Comparison of ENCODE assay signal across 8 mouse cellular contexts in genomic region chr7:55842504-55843152, GRCm38 (mm10). TPM values are rescaled to one million over a fixed set of nuclear protein-coding genes. Genes with fewer than 3 reads are reported as not detected.
A peak's percentile ranks its signal among the peaks of the same experiment; 100 is the strongest.
DNase-seq lines count a peak whose midpoint lies in the region; ATAC-seq and TF ChIP-seq lines count a peak whose summit lies in the region.

No protein-coding gene starts in this region.

- H3K4me3 ChIP-seq in embryonic facial prominence, embryonic 14.5 days (ENCODE audit: low read depth, low read length) = peak overlapping the region; percentile 95
- H3K4me3 ChIP-seq in intestine, postnatal 0 days (ENCODE audit: low read depth, low read length) = peak overlapping the region; percentile 83
- peak overlapping the region; percentile 85 for H3K4me3 ChIP-seq in midbrain, embryonic 11.5 days (ENCODE audit: low read depth, low read length)

- H3K9ac ChIP-seq in embryonic facial prominence, embryonic 14.5 days (ENCODE audit: low read depth, low read length) = peak overlapping the region; percentile 97
- H3K9ac ChIP-seq in intestine, postnatal 0 days (ENCODE audit: low read depth, low read length) = peak overlapping the region; percentile 98
- H3K9ac ChIP-seq in midbrain, embryonic 11.5 days (ENCODE audit: low read length) = peak overlapping the region; percentile 96

- H3K9me3 ChIP-seq in embryonic facial prominence, embryonic 14.5 days (ENCODE audit: control insufficient read depth, low read length) = no peaks in the 10 kb centered on the region
- no peaks in the 10 kb centered on the region for H3K9me3 ChIP-seq in intestine, postnatal 0 days (ENCODE audit: control insufficient read depth)
- no peaks in the 10 kb centered on the region for H3K9me3 ChIP-seq in midbrain, embryonic 11.5 days (ENCODE audit: control insufficient read depth, low read length)

- H3K27me3 ChIP-seq in embryonic facial prominence, embryonic 14.5 days (replicated peaks; ENCODE audit: control insufficient read depth, insufficient read depth, low read length) = no peaks in the 10 kb centered on the region
- no peaks in the 10 kb centered on the region for H3K27me3 ChIP-seq in intestine, postnatal 0 days (replicated peaks; ENCODE audit: control insufficient read depth, insufficient read depth, low read length)
- H3K27me3 ChIP-seq in midbrain, embryonic 11.5 days (ENCODE audit: control insufficient read depth, insufficient read depth, low read length) = no peaks in the 10 kb centered on the region

- peak overlapping the region; percentile 97 for H3K27ac ChIP-seq in embryonic facial prominence, embryonic 14.5 days (replicated peaks; ENCODE audit: low read depth, low read length)
- H3K27ac ChIP-seq in intestine, postnatal 0 days (ENCODE audit: low read depth, low read length) = peak overlapping the region; percentile 98
- H3K27ac ChIP-seq in midbrain, embryonic 11.5 days (ENCODE audit: low read depth, low read length) = peak overlapping the region; percentile 83

- H3K4me2 ChIP-seq in embryonic facial prominence, embryonic 14.5 days (ENCODE audit: low read depth, low read length) = peak overlapping the region; percentile 86
- H3K4me2 ChIP-seq in intestine, postnatal 0 days (replicated peaks; ENCODE audit: low read depth) = peak overlapping the region; percentile 75
- H3K4me2 ChIP-seq in midbrain, embryonic 11.5 days = peak overlapping the region; percentile 52

- peak; percentile 6 for DNase-seq in adrenal gland, postnatal 25 days
- DNase-seq in adrenal gland, adult 2 months = no peak
- peak; percentile 18 for DNase-seq in ovary, postnatal 14 days (ENCODE audit: low spot score)
- DNase-seq in ovary, postnatal 10 days (ENCODE audit: low spot score) = no peak
- DNase-seq in embryonic facial prominence, embryonic 14.5 days (ENCODE audit: low spot score) = peak; percentile 20
- DNase-seq in midbrain, embryonic 11.5 days (ENCODE audit: low spot score, missing footprints) = peak; percentile 97

- TF ChIP-seq CTCF in intestine, postnatal 0 days (IDR thresholded peaks at IDR 0.05; ENCODE audit: low read depth) = no peak

- peak; percentile 38 for ATAC-seq in embryonic facial prominence, embryonic 14.5 days (ENCODE audit: low read depth)
- ATAC-seq in intestine, postnatal 0 days = peak; percentile 68
- peak; percentile 73 for ATAC-seq in midbrain, embryonic 11.5 days (ENCODE audit: low FRiP score)
- ATAC-seq in monocyte, adult 5-6 weeks (replicated peaks; ENCODE audit: insufficient number of reproducible peaks, low FRiP score, low TSS enrichment, poor library complexity, severe bottlenecking) = no peak

- no peaks in the 10 kb centered on the region for H3K36me3 ChIP-seq in embryonic facial prominence, embryonic 14.5 days (ENCODE audit: control insufficient read depth, insufficient read depth, low read length)
- H3K36me3 ChIP-seq in intestine, postnatal 0 days (ENCODE audit: control insufficient read depth, insufficient read depth) = no peaks in the 10 kb centered on the region
- no peaks in the 10 kb centered on the region for H3K36me3 ChIP-seq in midbrain, embryonic 11.5 days (ENCODE audit: control insufficient read depth, insufficient read depth, low read length)

- peaks cover 14% of the 10 kb centered on the region for H3K4me1 ChIP-seq in embryonic facial prominence, embryonic 14.5 days (ENCODE audit: control insufficient read depth, insufficient read depth, low read length)
- no peaks in the 10 kb centered on the region for H3K4me1 ChIP-seq in intestine, postnatal 0 days (replicated peaks; ENCODE audit: control insufficient read depth, insufficient read depth, low read length)
- H3K4me1 ChIP-seq in midbrain, embryonic 11.5 days (ENCODE audit: control insufficient read depth, insufficient read depth, low read length) = peaks cover 8% of the 10 kb centered on the region; the same call in 1 of the 2 replicates

- under 1% methylated on average over 37 of the region's 40 CpGs for WGBS in embryonic facial prominence, embryonic 14.5 days
- WGBS in intestine, postnatal 0 days = under 1% methylated on average over 37 of the region's 40 CpGs
- under 1% methylated on average over 40 of the region's 40 CpGs for WGBS in midbrain, embryonic 11.5 days

RNA-seq across cellular contexts. Expression of gene Cyfip1, which starts 1.1 kb away (rescaled TPM):
- total RNA-seq in adrenal gland, postnatal 25 days (2021) = 93.9 and 108 TPM in 2 replicates
- 10 to 100 TPM; 76.4 to 79.0 TPM for total RNA-seq in adrenal gland, adult 2 months (2021)
- polyA plus RNA-seq in adrenal gland, adult 2 months (2012; rRNA removed) = 26.2 and 40.1 TPM in 2 replicates
- 103 and 118 TPM in 2 replicates for polyA plus RNA-seq in embryonic facial prominence, embryonic 14.5 days (2014; fragmentation: Nextera tagmentation; extraction: Ambion mirVana)
- 49.0 and 54.2 TPM in 2 replicates for polyA plus RNA-seq in intestine, postnatal 0 days (2015; fragmentation: Nextera tagmentation; extraction: Ambion mirVana)
- polyA plus RNA-seq in midbrain, embryonic 11.5 days (2014; fragmentation: Nextera tagmentation; extraction: Ambion mirVana) = 80.6 and 81.4 TPM in 2 replicates
- total RNA-seq in monocyte, adult 5-6 weeks (2017) = 93.0 to 117 TPM (median 105 TPM) in 3 replicates

RNA-seq across cellular contexts. Expression of gene Tubgcp5, which starts 48.7 kb away (rescaled TPM):
- total RNA-seq in adrenal gland, postnatal 25 days (2021) = 19.1 and 30.5 TPM in 2 replicates
- 10 to 100 TPM; 14.8 to 19.5 TPM for total RNA-seq in adrenal gland, adult 2 months (2021)
- polyA plus RNA-seq in adrenal gland, adult 2 months (2012; rRNA removed) = 2.0 and 2.6 TPM in 2 replicates
- polyA plus RNA-seq in embryonic facial prominence, embryonic 14.5 days (2014; fragmentation: Nextera tagmentation; extraction: Ambion mirVana) = 25.7 and 25.8 TPM in 2 replicates
- polyA plus RNA-seq in intestine, postnatal 0 days (2015; fragmentation: Nextera tagmentation; extraction: Ambion mirVana) = 6.9 and 7.9 TPM in 2 replicates
- 31.8 and 37.4 TPM in 2 replicates for polyA plus RNA-seq in midbrain, embryonic 11.5 days (2014; fragmentation: Nextera tagmentation; extraction: Ambion mirVana)
- total RNA-seq in monocyte, adult 5-6 weeks (2017) = 26.8 to 39.9 TPM (median 34.7 TPM) in 3 replicates

Comparison
In these comparisons a context has a peak if more than half of its experiments do, and no peak if none do; other contexts are left out.
1. DNase-seq: peak in adrenal gland, postnatal 25 days (single experiment), ovary, postnatal 14 days (single experiment), embryonic facial prominence, embryonic 14.5 days (single experiment) and midbrain, embryonic 11.5 days (single experiment); none in adrenal gland, adult 2 months (single experiment) and ovary, postnatal 10 days (single experiment).
2. Peak in every context shown above with its lines, with median percentiles within 50 percentile points of each other: H3K27ac ChIP-seq, H3K4me2 ChIP-seq, H3K4me3 ChIP-seq and H3K9ac ChIP-seq.